Mouse (Mus musculus): ENCODE data around the gene Olfr1086.
"Not testable (repeated sequence)": the region's sequence is repeated elsewhere in the genome, so short reads cannot be mapped to it uniquely, and the experiment has no call there.

The Olfr1086 gene

DNA sequence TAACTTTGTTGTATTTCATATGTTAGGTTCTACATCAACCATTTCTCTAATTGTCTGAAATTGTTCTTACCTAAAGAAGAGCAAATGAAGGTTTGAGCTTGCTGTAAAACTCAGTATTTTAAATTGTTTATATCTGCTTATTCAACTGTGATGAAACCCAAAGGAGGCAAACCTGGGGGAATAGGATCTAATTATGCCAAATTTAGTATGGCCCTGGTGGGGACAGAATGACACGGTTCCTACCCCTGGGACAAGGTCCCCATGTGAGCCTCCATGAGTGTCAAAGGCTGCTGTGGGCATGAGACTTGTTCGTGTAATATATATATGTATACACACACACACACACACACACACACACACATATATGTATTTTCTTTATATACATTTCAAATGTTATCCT, at the start of gene Olfr1086:
Olfr1086 (minus strand) TSS at position 101 of the 400 bp plus-strand sequence.
- in situ Hi-C loops (cut with MboI; ENCODE audit: low sequenced_read_pairs), result no loop called here

- in situ Hi-C loops (cut with MboI; ENCODE audit: low sequenced_read_pairs), result no loop called here
Observed at GRCm38 (mm10) chr2:86698295-86698694, 18.4 kb upstream of the Olfr1086 start, which contains the start of gene Olfr1087. Olfr1087 (minus strand) TSS chr2:86698395.

DNA sequence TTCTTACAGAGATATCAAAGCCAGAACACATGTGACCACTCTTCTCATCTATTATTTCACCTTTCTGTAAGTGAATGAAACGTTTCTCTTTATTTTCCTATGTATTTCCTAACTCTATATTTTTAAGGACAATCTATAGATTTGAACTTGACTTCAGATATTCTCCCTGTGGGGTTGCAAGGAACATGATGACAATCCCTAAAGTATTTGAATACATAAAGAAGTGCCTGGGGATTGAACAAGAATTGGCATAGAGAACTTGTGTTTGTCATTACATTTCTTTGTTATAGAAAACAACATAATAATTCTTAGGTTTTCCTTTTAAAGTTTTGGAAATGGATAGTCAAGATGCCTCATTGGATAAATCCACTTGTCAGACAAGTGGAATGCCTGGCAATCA, 18.0 kb downstream of the Olfr1086 start, which contains the start of gene Olfr1085:
Olfr1085 (minus strand) TSS at position 101 of the 400 bp plus-strand sequence.
- in situ Hi-C loops (cut with MboI; ENCODE audit: low sequenced_read_pairs), result no loop called here

DNA sequence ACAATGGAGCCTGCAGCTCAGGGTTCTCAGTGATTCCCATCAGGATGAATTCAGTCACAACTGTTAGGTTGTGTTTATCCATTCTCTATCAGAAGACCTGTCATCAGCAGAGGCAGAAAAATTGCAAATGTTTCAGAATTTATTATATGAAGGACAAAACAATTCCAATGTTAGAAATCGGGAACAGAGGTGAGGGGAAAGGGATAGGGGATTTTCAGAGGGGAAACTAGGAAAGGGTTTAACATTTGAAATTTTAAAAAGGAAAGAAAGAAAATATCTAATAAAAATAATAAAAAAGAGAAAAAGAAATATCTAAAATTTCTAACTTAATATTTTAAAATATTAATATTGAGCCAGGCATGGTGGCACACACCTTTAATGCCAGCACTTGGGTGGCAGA, 40.3 kb downstream of the Olfr1086 start, which contains the start of gene Olfr1084:
Olfr1084 (minus strand) TSS at position 101 of the 400 bp plus-strand sequence.
- in situ Hi-C loops (cut with MboI; ENCODE audit: low sequenced_read_pairs), result not testable (repeated sequence)
